Mouse (Mus musculus): Measurements from ENCODE around the gene Inka1. TPM values are rescaled to one million over a fixed set of nuclear protein-coding genes. Genes with fewer than 3 reads are reported as not detected.

The Inka1 gene
- polyA plus RNA-seq, 1 experiment = 13.7 TPM

GRCm38 (mm10) chr9:107984754-107985055, 974 bp downstream of the Inka1 start:
- H3K27ac ChIP-seq (ENCODE audit: insufficient read depth, low read depth, low read length) = peak overlapping the region; percentile 89
- peak overlapping the region; percentile 86 for H3K4me3 ChIP-seq (ENCODE audit: insufficient read depth, low read length)
- no peak for TF ChIP-seq POLR2A (IDR thresholded peaks at IDR 0.05; ENCODE audit: borderline replicate concordance, low read depth, low read length)
- TF ChIP-seq CTCF (IDR thresholded peaks at IDR 0.05; ENCODE audit: low read depth, low read length) = no peak

GRCm38 (mm10) chr9:107984052-107984753, 1.5 kb downstream of the Inka1 start:
- Histone ChIP-seq H3K4me3 (ENCODE audit: insufficient read depth, low read length) (peak overlapping the region; percentile 86), H3K27ac (ENCODE audit: insufficient read depth, low read depth, low read length) (peak overlapping the region; percentile 89), H3K4me1 (ENCODE audit: control insufficient read depth, insufficient read depth, low read length) (peaks cover 50% of the 10 kb centered on the region)
- no peak for TF ChIP-seq CTCF (IDR thresholded peaks at IDR 0.05; ENCODE audit: low read depth, low read length)
- TF ChIP-seq POLR2A (IDR thresholded peaks at IDR 0.05; ENCODE audit: borderline replicate concordance, low read depth, low read length) = no peak

More at GRCm38 (mm10) chr9:107984754-107985055, 974 bp downstream of the Inka1 start:
- peaks cover 47% of the 10 kb centered on the region for H3K4me1 ChIP-seq (ENCODE audit: control insufficient read depth, insufficient read depth, low read length)

- Histone ChIP-seq H3K27ac (ENCODE audit: insufficient read depth, low read depth, low read length) (peak overlapping the region; percentile 89), H3K4me1 (ENCODE audit: control insufficient read depth, insufficient read depth, low read length) (peaks cover 50% of the 10 kb centered on the region), H3K4me3 (ENCODE audit: insufficient read depth, low read length) (peak overlapping the region; percentile 86)
- TF ChIP-seq POLR2A (IDR thresholded peaks at IDR 0.05; ENCODE audit: borderline replicate concordance, low read depth, low read length) = no peak
- TF ChIP-seq CTCF (IDR thresholded peaks at IDR 0.05; ENCODE audit: low read depth, low read length) = no peak
Measured at GRCm38 (mm10) chr9:107983421-107983890, 2.2 kb downstream of the Inka1 start.

- Histone ChIP-seq H3K4me3 (ENCODE audit: insufficient read depth, low read length) (peak within 1 kb of the TSS; percentile 86), H3K4me1 (ENCODE audit: control insufficient read depth, insufficient read depth, low read length) (peaks cover 50% of the 10 kb centered on the region), H3K27ac (ENCODE audit: insufficient read depth, low read depth, low read length) (peak within 1 kb of the TSS; percentile 89)
- TF ChIP-seq POLR2A (IDR thresholded peaks at IDR 0.05; ENCODE audit: borderline replicate concordance, low read depth, low read length) (no peak), CTCF (IDR thresholded peaks at IDR 0.05; ENCODE audit: low read depth, low read length) (no peak)
Measured at GRCm38 (mm10) chr9:107982681-107983346, 2.9 kb downstream of the Inka1 start, which contains the start of gene Gm20661. Gene Gm20661, plus strand, starts transcription at chr9:107983058.

GRCm38 (mm10) chr9:107981684-107982605, 3.7 kb downstream of the Inka1 start:
- H3K4me1 ChIP-seq (ENCODE audit: control insufficient read depth, insufficient read depth, low read length) = peaks cover 43% of the 10 kb centered on the region
- peak overlapping the region; percentile 89 for H3K27ac ChIP-seq (ENCODE audit: insufficient read depth, low read depth, low read length)
- peak overlapping the region; percentile 5 for H3K4me3 ChIP-seq (ENCODE audit: insufficient read depth, low read length)
- no peak for TF ChIP-seq CTCF (IDR thresholded peaks at IDR 0.05; ENCODE audit: low read depth, low read length)
- TF ChIP-seq POLR2A (IDR thresholded peaks at IDR 0.05; ENCODE audit: borderline replicate concordance, low read depth, low read length) = no peak

- H3K27ac ChIP-seq (ENCODE audit: insufficient read depth, low read depth, low read length) = no peak overlapping the region
- H3K4me1 ChIP-seq (ENCODE audit: control insufficient read depth, insufficient read depth, low read length) = peaks cover 46% of the 10 kb centered on the region
- TF ChIP-seq POLR2A (IDR thresholded peaks at IDR 0.05; ENCODE audit: borderline replicate concordance, low read depth, low read length) = no peak
- no peak for TF ChIP-seq CTCF (IDR thresholded peaks at IDR 0.05; ENCODE audit: low read depth, low read length)
- no peak overlapping the region for H3K4me3 ChIP-seq (ENCODE audit: insufficient read depth, low read length)
Measured at GRCm38 (mm10) chr9:107978815-107979214, 6.9 kb downstream of the Inka1 start.

GRCm38 (mm10) chr9:107975399-107976386, 10.0 kb downstream of the Inka1 start, which contains the start of gene Uba7:
Gene Uba7, plus strand, starts transcription at chr9:107975505.
- no peak for TF ChIP-seq POLR2A (IDR thresholded peaks at IDR 0.05; ENCODE audit: borderline replicate concordance, low read depth, low read length)
- TF ChIP-seq CTCF (IDR thresholded peaks at IDR 0.05; ENCODE audit: low read depth, low read length) = no peak
- H3K27ac ChIP-seq (ENCODE audit: insufficient read depth, low read depth, low read length) = peak within 1 kb of the TSS; percentile 84
- peaks cover 35% of the 10 kb centered on the region for H3K4me1 ChIP-seq (ENCODE audit: control insufficient read depth, insufficient read depth, low read length)
- H3K4me3 ChIP-seq (ENCODE audit: insufficient read depth, low read length) = peak within 1 kb of the TSS; percentile 65

- Histone ChIP-seq H3K4me1 (ENCODE audit: control insufficient read depth, insufficient read depth, low read length) (peaks cover 29% of the 10 kb centered on the region), H3K4me3 (ENCODE audit: insufficient read depth, low read length) (peak overlapping the region; percentile 6; the same call in 1 of the 2 replicates), H3K27ac (ENCODE audit: insufficient read depth, low read depth, low read length) (peak overlapping the region; percentile 60)
- TF ChIP-seq CTCF (IDR thresholded peaks at IDR 0.05; ENCODE audit: low read depth, low read length) (no peak), POLR2A (IDR thresholded peaks at IDR 0.05; ENCODE audit: borderline replicate concordance, low read depth, low read length) (no peak)
Measured at GRCm38 (mm10) chr9:107974491-107975171, 11.0 kb downstream of the Inka1 start.
